Mouse (Mus musculus): ENCODE results near the gene Sde2. TPM values are rescaled to one million over a fixed set of nuclear protein-coding genes. Genes with fewer than 3 reads are reported as not detected.
A peak's percentile ranks its signal among the peaks of the same experiment; 100 is the strongest.

The Sde2 gene
- polyA plus RNA-seq, 1 experiment from 2014 or later: 28.7 TPM

GRCm38 (mm10) chr1:180848114-180848510 lies 2.8 kb upstream of the Sde2 start:
- Histone ChIP-seq H3K36me3 (ENCODE audit: control insufficient read depth, insufficient read depth, low read length) (no peaks in the 10 kb centered on the region), H3K27me3 (replicated peaks; ENCODE audit: control insufficient read depth, insufficient read depth, low read length) (no peaks in the 10 kb centered on the region), H3K4me2 (ENCODE audit: low read length) (peak overlapping the region; percentile 53), H3K9me3 (ENCODE audit: control insufficient read depth, low read length) (no peaks in the 10 kb centered on the region), H3K9ac (ENCODE audit: low read depth, low read length) (peak overlapping the region; percentile 49), H3K4me1 (ENCODE audit: control insufficient read depth, insufficient read depth, low read depth, low read length) (peaks cover 35% of the 10 kb centered on the region), H3K4me3 (ENCODE audit: low read length) (peak overlapping the region; percentile 27), H3K27ac (ENCODE audit: low read depth, low read length) (peak overlapping the region; percentile 89)
- ATAC-seq: peak; percentile 67
- WGBS: 0% methylated on average over 9 of the region's 9 CpGs

- Histone ChIP-seq H3K9ac (ENCODE audit: low read depth, low read length) (peak overlapping the region; percentile 49), H3K4me1 (ENCODE audit: control insufficient read depth, insufficient read depth, low read depth, low read length) (peaks cover 35% of the 10 kb centered on the region), H3K4me3 (ENCODE audit: low read length) (peak overlapping the region; percentile 27), H3K36me3 (ENCODE audit: control insufficient read depth, insufficient read depth, low read length) (no peaks in the 10 kb centered on the region), H3K9me3 (ENCODE audit: control insufficient read depth, low read length) (no peaks in the 10 kb centered on the region), H3K27ac (ENCODE audit: low read depth, low read length) (peak overlapping the region; percentile 89), H3K27me3 (replicated peaks; ENCODE audit: control insufficient read depth, insufficient read depth, low read length) (no peaks in the 10 kb centered on the region), H3K4me2 (ENCODE audit: low read length) (peak overlapping the region; percentile 53)
- peak; percentile 22 for ATAC-seq
- WGBS: 2% methylated on average over 11 of the region's 11 CpGs
These were observed 2.3 kb upstream of the Sde2 start for GRCm38 (mm10) chr1:180848511-180849241.

- Histone ChIP-seq H3K4me2 (ENCODE audit: low read length) (peak overlapping the region; percentile 82), H3K36me3 (ENCODE audit: control insufficient read depth, insufficient read depth, low read length) (no peaks in the 10 kb centered on the region), H3K4me1 (ENCODE audit: control insufficient read depth, insufficient read depth, low read depth, low read length) (peaks cover 35% of the 10 kb centered on the region), H3K27ac (ENCODE audit: low read depth, low read length) (peak overlapping the region; percentile 100), H3K4me3 (ENCODE audit: low read length) (peak overlapping the region; percentile 71), H3K27me3 (replicated peaks; ENCODE audit: control insufficient read depth, insufficient read depth, low read length) (no peaks in the 10 kb centered on the region), H3K9ac (ENCODE audit: low read depth, low read length) (peak overlapping the region; percentile 78), H3K9me3 (ENCODE audit: control insufficient read depth, low read length) (no peaks in the 10 kb centered on the region)
- ATAC-seq: 0 out of 2 replicates have a peak, but pooled peaks have one; percentile 1
- 26% methylated on average over 11 of the region's 11 CpGs for WGBS
These were observed 1.1 kb upstream of the Sde2 start for GRCm38 (mm10) chr1:180849701-180850301.

- Histone ChIP-seq H3K4me1 (ENCODE audit: control insufficient read depth, insufficient read depth, low read depth, low read length) (no peaks in the 10 kb centered on the region), H3K9me3 (ENCODE audit: control insufficient read depth, low read length) (no peaks in the 10 kb centered on the region), H3K36me3 (ENCODE audit: control insufficient read depth, insufficient read depth, low read length) (peaks cover 51% of the 10 kb centered on the region), H3K9ac (ENCODE audit: low read depth, low read length) (no peak overlapping the region), H3K4me2 (ENCODE audit: low read length) (no peak overlapping the region), H3K27ac (ENCODE audit: low read depth, low read length) (no peak overlapping the region), H3K27me3 (replicated peaks; ENCODE audit: control insufficient read depth, insufficient read depth, low read length) (no peaks in the 10 kb centered on the region), H3K4me3 (ENCODE audit: low read length) (no peak overlapping the region)
- ATAC-seq: no peak
These were observed 7.8 kb downstream of the Sde2 start for GRCm38 (mm10) chr1:180858763-180859162.

- Histone ChIP-seq H3K36me3 (ENCODE audit: control insufficient read depth, insufficient read depth, low read length) (peaks cover 56% of the 10 kb centered on the region), H3K4me1 (ENCODE audit: control insufficient read depth, insufficient read depth, low read depth, low read length) (no peaks in the 10 kb centered on the region), H3K27me3 (replicated peaks; ENCODE audit: control insufficient read depth, insufficient read depth, low read length) (no peaks in the 10 kb centered on the region), H3K27ac (ENCODE audit: low read depth, low read length) (no peak overlapping the region), H3K9me3 (ENCODE audit: control insufficient read depth, low read length) (no peaks in the 10 kb centered on the region), H3K9ac (ENCODE audit: low read depth, low read length) (no peak overlapping the region), H3K4me3 (ENCODE audit: low read length) (no peak overlapping the region), H3K4me2 (ENCODE audit: low read length) (no peak overlapping the region)
- ATAC-seq: no peak
- 93% methylated on average over 6 of the region's 6 CpGs for WGBS
These were observed 9.1 kb downstream of the Sde2 start for GRCm38 (mm10) chr1:180860030-180860429.

- no peak overlapping the region for H3K4me2 ChIP-seq (ENCODE audit: low read length)
- WGBS: 8% methylated on average over 1 of the region's 1 CpGs
- no peaks in the 10 kb centered on the region for H3K4me1 ChIP-seq (ENCODE audit: control insufficient read depth, insufficient read depth, low read depth, low read length)
- no peak overlapping the region for H3K4me3 ChIP-seq (ENCODE audit: low read length)
- peaks cover 44% of the 10 kb centered on the region for H3K36me3 ChIP-seq (ENCODE audit: control insufficient read depth, insufficient read depth, low read length)
- no peaks in the 10 kb centered on the region for H3K27me3 ChIP-seq (replicated peaks; ENCODE audit: control insufficient read depth, insufficient read depth, low read length)
- ATAC-seq: no peak
- no peaks in the 10 kb centered on the region for H3K9me3 ChIP-seq (ENCODE audit: control insufficient read depth, low read length)
- H3K9ac ChIP-seq (ENCODE audit: low read depth, low read length): no peak overlapping the region
- no peak overlapping the region for H3K27ac ChIP-seq (ENCODE audit: low read depth, low read length)
These were observed 12.7 kb downstream of the Sde2 start for GRCm38 (mm10) chr1:180863606-180864005.

GRCm38 (mm10) chr1:180866001-180866400 lies 15.1 kb downstream of the Sde2 start:
- no peak overlapping the region for H3K27ac ChIP-seq (ENCODE audit: low read depth, low read length)
- peaks cover 23% of the 10 kb centered on the region for H3K36me3 ChIP-seq (ENCODE audit: control insufficient read depth, insufficient read depth, low read length)
- ATAC-seq: no peak

GRCm38 (mm10) chr1:180870122-180870650 lies 19.3 kb downstream of the Sde2 start:
- no peak overlapping the region for H3K9ac ChIP-seq (ENCODE audit: low read depth, low read length)
- no peak overlapping the region for H3K27ac ChIP-seq (ENCODE audit: low read depth, low read length)
- no peak overlapping the region for H3K4me3 ChIP-seq (ENCODE audit: low read length)
- WGBS: 77% methylated on average over 13 of the region's 13 CpGs
- no peak overlapping the region for H3K4me2 ChIP-seq (ENCODE audit: low read length)
- no peaks in the 10 kb centered on the region for H3K9me3 ChIP-seq (ENCODE audit: control insufficient read depth, low read length)
- H3K4me1 ChIP-seq (ENCODE audit: control insufficient read depth, insufficient read depth, low read depth, low read length): no peaks in the 10 kb centered on the region
- peaks cover 6% of the 10 kb centered on the region; the same call in 1 of the 2 replicates for H3K36me3 ChIP-seq (ENCODE audit: control insufficient read depth, insufficient read depth, low read length)
- ATAC-seq: no peak
- no peaks in the 10 kb centered on the region for H3K27me3 ChIP-seq (replicated peaks; ENCODE audit: control insufficient read depth, insufficient read depth, low read length)

More at GRCm38 (mm10) chr1:180866001-180866400, 15.1 kb downstream of the Sde2 start:
- Histone ChIP-seq H3K27me3 (replicated peaks; ENCODE audit: control insufficient read depth, insufficient read depth, low read length) (no peaks in the 10 kb centered on the region), H3K4me3 (ENCODE audit: low read length) (no peak overlapping the region), H3K4me2 (ENCODE audit: low read length) (no peak overlapping the region), H3K9me3 (ENCODE audit: control insufficient read depth, low read length) (no peaks in the 10 kb centered on the region), H3K4me1 (ENCODE audit: control insufficient read depth, insufficient read depth, low read depth, low read length) (no peaks in the 10 kb centered on the region), H3K9ac (ENCODE audit: low read depth, low read length) (no peak overlapping the region)
- 85% methylated on average over 7 of the region's 7 CpGs for WGBS

- Histone ChIP-seq H3K27me3 (replicated peaks; ENCODE audit: control insufficient read depth, insufficient read depth, low read length) (no peaks in the 10 kb centered on the region), H3K27ac (ENCODE audit: low read depth, low read length) (no peak overlapping the region), H3K4me3 (ENCODE audit: low read length) (no peak overlapping the region), H3K9ac (ENCODE audit: low read depth, low read length) (no peak overlapping the region), H3K4me1 (ENCODE audit: control insufficient read depth, insufficient read depth, low read depth, low read length) (no peaks in the 10 kb centered on the region), H3K36me3 (ENCODE audit: control insufficient read depth, insufficient read depth, low read length) (no peaks in the 10 kb centered on the region), H3K4me2 (ENCODE audit: low read length) (no peak overlapping the region), H3K9me3 (ENCODE audit: control insufficient read depth, low read length) (no peaks in the 10 kb centered on the region)
- 19% methylated on average over 9 of the region's 9 CpGs for WGBS
- ATAC-seq: no peak
These were observed 23.0 kb downstream of the Sde2 start for GRCm38 (mm10) chr1:180873861-180874484.

All from hindbrain, embryonic 16.5 days (tissue).